Mouse (Mus musculus): ENCODE measurements at regions not wholly inside any gene's neighbourhood (a gene's known extent, or its start where the extent isn't known, plus 50 kb on each side); places are given as distances from the start of the nearest gene placed in this dataset.

DNA sequence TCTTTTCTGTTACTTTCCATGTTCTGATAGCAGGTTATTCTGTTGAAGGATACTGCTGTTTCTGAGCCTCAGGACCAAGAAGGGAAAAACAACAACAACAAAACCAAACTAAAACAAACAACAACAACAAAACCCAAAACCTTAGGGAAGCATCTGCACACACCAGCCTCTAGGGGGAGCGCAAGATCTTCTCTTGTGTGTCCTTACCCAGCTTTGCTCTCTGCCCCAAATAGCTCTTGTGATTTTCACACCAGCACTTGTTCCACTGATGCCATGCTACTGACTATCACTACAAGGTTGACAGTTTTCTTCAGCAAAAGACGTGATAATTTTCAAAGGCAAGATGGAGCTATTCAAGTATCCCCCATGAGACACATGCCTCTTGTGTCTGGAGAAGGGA is 59.8 kb upstream of the Nrg3 start:
- Histone ChIP-seq H3K27ac (no peak overlapping the region), H3K4me3 (no peak overlapping the region)
- DNase-seq (ENCODE audit: low spot score in 2 of 2): peak; percentile 13 to 58

More for the DNA sequence above, 59.8 kb upstream of the Nrg3 start:
- TF ChIP-seq CTCF (conservative IDR thresholded peaks at IDR 0.05): peak; percentile 89

All from layer of hippocampus, adult 2 months (tissue).